Mouse (Mus musculus) MN1 (cell line): ENCODE data around the gene Mog.

Experiments
- DNase-seq: peaks from one replicate; pipeline ENCODE4 v3.0.0-alpha.2; 2016; ENCODE audit warnings: low spot score

Gene Mog

GRCm38 (mm10) chr17:37022628-37023576 is at the start of gene Mog:
Mog (minus strand) TSS chr17:37023398.
- no peak for DNase-seq

- no peak for DNase-seq
Observed at GRCm38 (mm10) chr17:37072730-37073276, 49.6 kb upstream of the Mog start.

- no peak for DNase-seq
Observed at GRCm38 (mm10) chr17:37072080-37072729, 49.0 kb upstream of the Mog start.

- no peak for DNase-seq
Observed at GRCm38 (mm10) chr17:37070121-37070520, 46.9 kb upstream of the Mog start.

- no peak for DNase-seq
Observed at GRCm38 (mm10) chr17:37067861-37068260, 44.7 kb upstream of the Mog start.

GRCm38 (mm10) chr17:37065993-37066392 is 42.8 kb upstream of the Mog start:
- no peak for DNase-seq

- DNase-seq = no peak
Observed at GRCm38 (mm10) chr17:37063686-37064495, 40.7 kb upstream of the Mog start.

- no peak for DNase-seq
Observed at GRCm38 (mm10) chr17:37063063-37063462, 39.9 kb upstream of the Mog start.

- DNase-seq = no peak
Observed at GRCm38 (mm10) chr17:37062101-37062641, 39.0 kb upstream of the Mog start.

- no peak for DNase-seq
Observed at GRCm38 (mm10) chr17:37061435-37061834, 38.2 kb upstream of the Mog start.

GRCm38 (mm10) chr17:37056957-37057356 is 33.8 kb upstream of the Mog start:
- DNase-seq = no peak

- DNase-seq = no peak
Observed at GRCm38 (mm10) chr17:37051745-37052144, 28.5 kb upstream of the Mog start.

GRCm38 (mm10) chr17:37050876-37051275 is 27.7 kb upstream of the Mog start:
- DNase-seq = no peak

GRCm38 (mm10) chr17:37050399-37050798 is 27.2 kb upstream of the Mog start:
- no peak for DNase-seq

GRCm38 (mm10) chr17:37049570-37050310 is 26.5 kb upstream of the Mog start:
- DNase-seq = no peak

GRCm38 (mm10) chr17:37048383-37048782 is 25.2 kb upstream of the Mog start:
- DNase-seq = no peak

GRCm38 (mm10) chr17:37047981-37048380 is 24.8 kb upstream of the Mog start:
- peak; percentile 70 for DNase-seq

- no peak for DNase-seq
Observed at GRCm38 (mm10) chr17:37047332-37047976, 24.3 kb upstream of the Mog start.

- DNase-seq = peak; percentile 76
Observed at GRCm38 (mm10) chr17:37046312-37047112, 23.3 kb upstream of the Mog start.
